8 mouse cellular contexts compared by ENCODE assay signal in genomic region chr17:23924531-23925007, GRCm38 (mm10). TPM values are rescaled to one million over a fixed set of nuclear protein-coding genes. Genes with fewer than 3 reads are reported as not detected.
DNase-seq lines count a peak whose midpoint lies in the region; ATAC-seq and TF ChIP-seq lines count a peak whose summit lies in the region.

No protein-coding gene starts in this region.

- H3K9me3 ChIP-seq in ES-Bruce4 (replicated peaks; ENCODE audit: control insufficient read depth, insufficient read depth, low read length, poor library complexity, severe bottlenecking): no peaks in the 10 kb centered on the region
- no peaks in the 10 kb centered on the region for H3K9me3 ChIP-seq in forebrain, embryonic 14.5 days (replicated peaks; ENCODE audit: control insufficient read depth, low read length)

- peak overlapping the region; percentile 54 for H3K9ac ChIP-seq in ES-Bruce4 (ENCODE audit: low read depth, poor library complexity, severe bottlenecking)
- H3K9ac ChIP-seq in forebrain, embryonic 14.5 days (ENCODE audit: low read length): peak overlapping the region; percentile 65

- peak; percentile 95 for DNase-seq in forebrain, embryonic 14.5 days (ENCODE audit: low spot score)
- peak; percentile 92 for DNase-seq in heart, postnatal 25 days (ENCODE audit: low spot score)
- peak; percentile 86 to 92 for DNase-seq in layer of hippocampus, adult 18-20 months (ENCODE audit: low spot score in 2 of 2)
- peak; percentile 87 for DNase-seq in lung, adult 2 months
- peak; percentile 80 to 84 for DNase-seq in thymus, adult 18-20 months

- peak overlapping the region; percentile 68 for H3K4me2 ChIP-seq in forebrain, embryonic 14.5 days (ENCODE audit: low read length)

- no peaks in the 10 kb centered on the region for H3K4me1 ChIP-seq in ES-Bruce4 (ENCODE audit: control insufficient read depth, insufficient read depth, low read length)
- H3K4me1 ChIP-seq in forebrain, embryonic 14.5 days (ENCODE audit: control insufficient read depth, insufficient read depth, low read length): peaks cover 3% of the 10 kb centered on the region; the same call in 1 of the 2 replicates
- H3K4me1 ChIP-seq in lung, adult 2 months (ENCODE audit: control insufficient read depth, insufficient read depth, low read length): peaks cover 4% of the 10 kb centered on the region; the same call in 1 of the 2 replicates

- TF ChIP-seq CTCF in ES-Bruce4 (IDR thresholded peaks at IDR 0.05; ENCODE audit: low read depth, low read length): no peak
- no peak for TF ChIP-seq CTCF in lung, adult 2 months (IDR thresholded peaks at IDR 0.05; ENCODE audit: insufficient read depth, low read length)

- no peaks in the 10 kb centered on the region for H3K27me3 ChIP-seq in ES-Bruce4 (ENCODE audit: control insufficient read depth, insufficient read depth, low read length, poor library complexity, severe bottlenecking)
- H3K27me3 ChIP-seq in forebrain, embryonic 14.5 days (replicated peaks; ENCODE audit: control insufficient read depth, insufficient read depth, low read length): no peaks in the 10 kb centered on the region

- WGBS in forebrain, embryonic 14.5 days: 0% methylated on average over 29 of the region's 29 CpGs
- WGBS in lung, adult 2 months: under 1% methylated on average over 29 of the region's 29 CpGs

- 0 out of 2 replicates have a peak, but pooled peaks have one; percentile 44 for TF ChIP-seq EP300 in ES-Bruce4 (IDR thresholded peaks at IDR 0.05; ENCODE audit: insufficient read depth, low read depth, low read length)

- peak overlapping the region; percentile 16; the same call in 1 of the 2 replicates for H3K27ac ChIP-seq in ES-Bruce4 (ENCODE audit: insufficient read depth, low read length)
- peak overlapping the region; percentile 90 for H3K27ac ChIP-seq in forebrain, embryonic 14.5 days (ENCODE audit: low read depth, low read length)

- H3K36me3 ChIP-seq in ES-Bruce4 (ENCODE audit: control insufficient read depth, insufficient read depth, low read length, poor library complexity, severe bottlenecking): no peaks in the 10 kb centered on the region
- H3K36me3 ChIP-seq in forebrain, embryonic 14.5 days (ENCODE audit: control insufficient read depth, insufficient read depth, low read length): no peaks in the 10 kb centered on the region

- TF ChIP-seq POLR2A in ES-Bruce4 (IDR thresholded peaks at IDR 0.05; ENCODE audit: insufficient read depth, low read length): peak; percentile 53
- peak; percentile 82; the same call in 1 of the 2 replicates for TF ChIP-seq POLR2A in lung, adult 2 months (IDR thresholded peaks at IDR 0.05; ENCODE audit: borderline replicate concordance, extremely low read depth, low read depth, low read length)

- peak overlapping the region; percentile 73 for H3K4me3 ChIP-seq in ES-Bruce4 (ENCODE audit: low read depth, low read length)
- H3K4me3 ChIP-seq in forebrain, embryonic 14.5 days (ENCODE audit: low read depth, low read length): peak overlapping the region; percentile 47
- H3K4me3 ChIP-seq in lung, adult 2 months (replicated peaks; ENCODE audit: extremely low read depth, low read depth, low read length): peak overlapping the region; percentile 74

- intact Hi-C loops in heart, postnatal 25 days (cut with DNase I): no loop called here

- ATAC-seq in cerebellum, adult (ENCODE audit: insufficient number of reproducible peaks, low FRiP score, low TSS enrichment): peak; percentile 94
- ATAC-seq in forebrain, embryonic 14.5 days: peak; percentile 99
- ATAC-seq in neutrophil, adult 5-6 weeks (ENCODE audit: extremely low read depth, insufficient number of reproducible peaks, low FRiP score, poor library complexity, severe bottlenecking): peak; percentile 84

RNA-seq across cellular contexts. Expression of gene Dcpp3, which starts 7.3 kb away (rescaled TPM):
- not detected in 2 replicates for polyA plus RNA-seq in ES-Bruce4 (2011; ENCODE audit: insufficient read depth, insufficient read length, low read depth, missing spikeins)
- polyA plus RNA-seq in forebrain, embryonic 14.5 days (2014; fragmentation: Nextera tagmentation; extraction: Ambion mirVana): not detected in 2 replicates
- total RNA-seq in heart, postnatal 25 days (2021): not detected
- total RNA-seq in layer of hippocampus, adult 18-20 months (2021): not detected
- not detected in 2 replicates for polyA plus RNA-seq in lung, adult 2 months (2012; rRNA removed)
- not detected in 2 replicates for total RNA-seq in neutrophil, adult 5-6 weeks (2017)

RNA-seq across cellular contexts. Expression of gene Sbp, which starts 16.9 kb away (rescaled TPM):
- polyA plus RNA-seq in ES-Bruce4 (2011; ENCODE audit: insufficient read depth, insufficient read length, low read depth, missing spikeins): not detected in 2 replicates
- polyA plus RNA-seq in forebrain, embryonic 14.5 days (2014; fragmentation: Nextera tagmentation; extraction: Ambion mirVana): not detected in 2 replicates
- not detected for total RNA-seq in heart, postnatal 25 days (2021)
- total RNA-seq in layer of hippocampus, adult 18-20 months (2021): not detected
- not detected in 2 replicates for polyA plus RNA-seq in lung, adult 2 months (2012; rRNA removed)
- not detected in 2 replicates for total RNA-seq in neutrophil, adult 5-6 weeks (2017)

RNA-seq across cellular contexts. Expression of gene Sbpl, which starts 30.5 kb away (rescaled TPM):
- not detected in 2 replicates for polyA plus RNA-seq in ES-Bruce4 (2011; ENCODE audit: insufficient read depth, insufficient read length, low read depth, missing spikeins)
- not detected in 2 replicates for polyA plus RNA-seq in forebrain, embryonic 14.5 days (2014; fragmentation: Nextera tagmentation; extraction: Ambion mirVana)
- total RNA-seq in heart, postnatal 25 days (2021): not detected
- total RNA-seq in layer of hippocampus, adult 18-20 months (2021): not detected
- not detected in 2 replicates for polyA plus RNA-seq in lung, adult 2 months (2012; rRNA removed)
- total RNA-seq in neutrophil, adult 5-6 weeks (2017): not detected in 2 replicates

RNA-seq across cellular contexts. Expression of gene Dcpp2, which starts 43.9 kb away (rescaled TPM):
- not detected in 2 replicates for polyA plus RNA-seq in ES-Bruce4 (2011; ENCODE audit: insufficient read depth, insufficient read length, low read depth, missing spikeins)
- polyA plus RNA-seq in forebrain, embryonic 14.5 days (2014; fragmentation: Nextera tagmentation; extraction: Ambion mirVana): not detected in 2 replicates
- total RNA-seq in heart, postnatal 25 days (2021): not detected
- not detected for total RNA-seq in layer of hippocampus, adult 18-20 months (2021)
- polyA plus RNA-seq in lung, adult 2 months (2012; rRNA removed): not detected in 2 replicates
- not detected in 2 replicates for total RNA-seq in neutrophil, adult 5-6 weeks (2017)

RNA-seq across cellular contexts. Expression of gene Dcpp1, which starts 43.9 kb away (rescaled TPM):
- not detected in 2 replicates for polyA plus RNA-seq in ES-Bruce4 (2011; ENCODE audit: insufficient read depth, insufficient read length, low read depth, missing spikeins)
- polyA plus RNA-seq in forebrain, embryonic 14.5 days (2014; fragmentation: Nextera tagmentation; extraction: Ambion mirVana): not detected in 2 replicates
- total RNA-seq in heart, postnatal 25 days (2021): not detected
- total RNA-seq in layer of hippocampus, adult 18-20 months (2021): not detected
- polyA plus RNA-seq in lung, adult 2 months (2012; rRNA removed): not detected in 2 replicates
- total RNA-seq in neutrophil, adult 5-6 weeks (2017): not detected in 2 replicates

Comparison
In these comparisons a context has a peak if more than half of its experiments do, and no peak if none do; other contexts are left out.
1. Peak in every context shown above with its lines: DNase-seq, ATAC-seq, H3K4me3 ChIP-seq and H3K27ac ChIP-seq.